Mouse (Mus musculus): ENCODE data around the gene Prl2c1. TPM values are rescaled to one million over a fixed set of nuclear protein-coding genes. Genes with fewer than 3 reads are reported as not detected.

Prl2c1 gene
- polyA plus RNA-seq (2021; fragmentation: Nextera tagmentation): not detected in 2 replicates
- long read RNA-seq, experiment 1: 0 reads
- long read RNA-seq, experiment 2: 0 reads

GRCm38 (mm10) chr13:27849042-27849441, at the start of gene Prl2c1:
TSS of gene Prl2c1 (plus strand) at chr13:27849342.

DNA sequence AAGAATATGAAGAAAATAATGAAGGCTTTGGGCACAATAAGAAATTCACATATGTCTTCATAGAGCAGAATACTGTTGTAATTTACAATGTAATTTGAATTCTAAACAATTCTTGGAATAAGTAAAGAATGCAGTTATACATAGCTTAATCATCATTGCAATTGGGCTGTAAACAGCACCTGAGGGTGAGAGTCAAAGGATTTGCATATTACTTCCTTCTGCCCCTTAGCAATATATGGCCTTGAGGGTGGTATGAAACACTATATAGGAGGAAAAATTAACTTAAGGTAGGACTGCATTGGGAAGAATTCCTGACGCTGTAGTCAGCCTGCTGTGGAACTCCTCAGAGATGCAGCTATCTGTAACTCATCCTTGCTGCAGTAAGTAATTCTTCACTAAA, 47.8 kb upstream of the Prl2c1 start, which contains the start of gene Prl2a1:
Gene Prl2a1, plus strand, starts transcription at position 301 of the 400 bp plus-strand sequence.

Other genes starting within 250 kb of the Prl2c1 start
- gene Prl7b1, start 238.8 kb upstream of the Prl2c1 start, polyA plus RNA-seq (2021; fragmentation: Nextera tagmentation): not detected in 2 replicates
- gene Prl7a1, start 206.8 kb upstream of the Prl2c1 start, polyA plus RNA-seq (2021; fragmentation: Nextera tagmentation): not detected in 2 replicates
- gene Prl7a2, start 181.3 kb upstream of the Prl2c1 start, polyA plus RNA-seq (2021; fragmentation: Nextera tagmentation): not detected in 2 replicates
- gene Prl7d1, start 132.6 kb upstream of the Prl2c1 start, polyA plus RNA-seq (2021; fragmentation: Nextera tagmentation): not detected in 2 replicates
- gene Prl7c1, start 68.5 kb upstream of the Prl2c1 start, polyA plus RNA-seq (2021; fragmentation: Nextera tagmentation): not detected in 2 replicates
- gene Prl2a1, start 47.7 kb upstream of the Prl2c1 start, polyA plus RNA-seq (2021; fragmentation: Nextera tagmentation): not detected in 2 replicates
- gene Prl4a1, start 166.9 kb downstream of the Prl2c1 start, polyA plus RNA-seq (2021; fragmentation: Nextera tagmentation): not detected in 2 replicates